Mouse (Mus musculus): ENCODE measurements at regions not wholly inside any gene's neighbourhood (a gene's known extent, or its start where the extent isn't known, plus 50 kb on each side); places are given as distances from the start of the nearest gene placed in this dataset.

- TF ChIP-seq CTCF (IDR thresholded peaks at IDR 0.05; ENCODE audit: low read depth) (no peak), EP300 (IDR thresholded peaks at IDR 0.05; ENCODE audit: low read depth) (no peak)
These were observed 246.0 kb downstream of the Cd83 start for GRCm38 (mm10) chr13:44030590-44030989.
